Mouse (Mus musculus) G1E (cell line): ENCODE measurements around the gene Arid3b.

Source experiments
- CTCF ChIP-seq: IDR thresholded peaks from 2 replicates; pipeline ENCODE4 v1.5.1; 2012; ENCODE audit warnings: low read depth, low read length, inconsistent platforms, mixed read lengths
- GATA1 ChIP-seq: IDR thresholded peaks from 2 replicates; pipeline ENCODE4 v1.6.1; 2012; ENCODE audit warnings: borderline replicate concordance, low read length, inconsistent platforms, mixed read lengths
- GATA2 ChIP-seq: IDR thresholded peaks from 2 replicates; pipeline ENCODE4 v1.6.1; 2012; ENCODE audit warnings: low read depth, low read length, inconsistent platforms, borderline replicate concordance
- TAL1 ChIP-seq: conservative IDR thresholded peaks from 2 replicates; pipeline ENCODE4 v1.6.1; 2012; ENCODE audit warnings: low read depth, low read length, inconsistent platforms, mixed read lengths

DNA sequence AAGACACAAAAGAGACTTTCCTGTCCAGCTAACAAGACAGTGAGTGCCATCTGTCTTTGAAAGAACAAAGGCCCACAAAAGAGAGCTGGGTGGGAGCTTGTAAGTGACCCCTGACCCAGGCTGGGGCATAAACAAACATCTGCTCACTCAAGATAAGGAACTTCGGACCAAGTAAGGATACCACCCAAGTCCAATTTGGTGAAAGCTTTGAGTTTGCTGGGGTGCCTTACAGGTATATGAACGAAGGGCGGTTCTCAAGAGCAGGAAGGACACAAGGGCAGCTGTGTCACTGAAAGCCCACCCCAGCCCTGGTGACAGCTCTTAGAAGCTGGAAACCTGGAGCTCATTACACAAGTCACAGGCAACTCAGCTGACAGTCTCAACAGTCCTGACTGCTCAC lies 62.8 kb downstream of the Arid3b start:
- TF ChIP-seq CTCF (no peak), GATA1 (no peak), GATA2 (no peak), TAL1 (no peak; the same call in 1 of the 2 replicates)
